Mouse (Mus musculus) small intestine, adult 2 months (tissue): ENCODE results near the gene Akr1cl.

Source experiments
- CTCF ChIP-seq: fragments of 200-500 bp; IDR thresholded peaks from 2 replicates; pipeline ENCODE4 v1.5.1; 2012; ENCODE audit warnings: low read depth, mild to moderate bottlenecking, control low read depth, inconsistent platforms, low read length, moderate library complexity, mixed read lengths; ENCODE audit not compliant: insufficient replicate concordance, insufficient read length; ENCODE audit errors: extremely low read depth
- POLR2A ChIP-seq: fragments of 200-500 bp; IDR thresholded peaks from 2 replicates; pipeline ENCODE4 v1.6.1; 2012; ENCODE audit warnings: low read depth, mild to moderate bottlenecking, control low read depth, inconsistent platforms, low read length, moderate library complexity

GRCm38 (mm10) chr1:64988176-64988575 lies 44.4 kb downstream of the Akr1cl start:
- no peak for TF ChIP-seq CTCF
- TF ChIP-seq POLR2A: no peak
